Mouse (Mus musculus): ENCODE results near the gene Dync1h1. TPM values are rescaled to one million over a fixed set of nuclear protein-coding genes. Genes with fewer than 3 reads are reported as not detected.

The Dync1h1 gene
- polyA plus RNA-seq, 1 experiment from 2014 or later: 26.3 TPM

DNA sequence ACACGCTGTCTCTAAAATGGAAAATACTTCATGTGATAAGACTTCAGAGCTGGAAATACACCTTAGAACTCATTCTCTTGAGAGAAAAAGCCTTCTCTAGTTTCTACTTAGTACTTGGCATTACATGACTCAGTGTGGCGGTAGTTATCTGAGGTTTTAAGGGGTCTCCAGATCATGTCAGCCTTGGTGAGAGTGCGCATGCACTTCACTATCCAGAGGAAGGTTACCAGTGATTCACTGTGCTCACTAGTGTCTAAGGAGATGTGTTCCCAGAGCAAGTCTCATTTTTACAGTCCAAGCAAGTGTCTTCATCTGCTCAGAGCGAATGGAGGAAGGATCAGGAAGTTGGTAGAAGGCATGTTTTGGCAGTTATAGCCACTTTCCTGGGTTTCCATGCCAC is 28.9 kb upstream of the Dync1h1 start:
- Histone ChIP-seq H3K27me3 (no peaks in the 10 kb centered on the region), H3K9ac (no peak overlapping the region), H3K4me1 (replicated peaks) (no peaks in the 10 kb centered on the region), H3K27ac (no peak overlapping the region), H3K4me3 (no peak overlapping the region), H3K4me2 (no peak overlapping the region), H3K9me3 (replicated peaks) (no peaks in the 10 kb centered on the region), H3K36me3 (peaks cover 71% of the 10 kb centered on the region)
- 91% methylated on average over 4 of the region's 4 CpGs for WGBS
- ATAC-seq (replicated peaks; ENCODE audit: insufficient number of reproducible peaks, insufficient read depth, low FRiP score, low read depth): no peak

DNA sequence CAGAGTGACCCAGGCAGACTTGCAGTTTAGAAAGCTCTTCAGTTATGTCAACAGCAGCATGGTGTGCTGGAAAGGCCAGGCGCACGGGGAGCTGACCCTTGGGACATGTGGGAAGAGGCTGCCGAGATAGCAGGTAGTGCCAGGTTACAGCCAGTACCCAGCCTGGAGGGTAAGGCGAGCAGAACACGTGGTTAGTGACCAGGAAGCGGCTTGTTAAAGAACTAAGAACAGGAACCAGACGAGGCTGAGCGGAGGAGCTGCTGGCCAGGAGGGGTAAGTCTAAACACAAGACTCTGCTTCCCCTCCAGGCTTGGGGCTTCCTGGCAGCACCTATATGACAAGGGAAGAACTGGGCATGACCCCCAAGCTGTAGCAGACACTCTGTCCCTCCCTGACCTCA is 27.6 kb upstream of the Dync1h1 start:
- Histone ChIP-seq H3K36me3 (peaks cover 58% of the 10 kb centered on the region), H3K4me2 (no peak overlapping the region), H3K27ac (no peak overlapping the region), H3K9ac (no peak overlapping the region), H3K9me3 (replicated peaks) (no peaks in the 10 kb centered on the region), H3K4me3 (no peak overlapping the region), H3K4me1 (replicated peaks) (no peaks in the 10 kb centered on the region), H3K27me3 (no peaks in the 10 kb centered on the region)
- ATAC-seq (replicated peaks; ENCODE audit: insufficient number of reproducible peaks, insufficient read depth, low FRiP score, low read depth): no peak
- WGBS: 76% methylated on average over 8 of the region's 8 CpGs

DNA sequence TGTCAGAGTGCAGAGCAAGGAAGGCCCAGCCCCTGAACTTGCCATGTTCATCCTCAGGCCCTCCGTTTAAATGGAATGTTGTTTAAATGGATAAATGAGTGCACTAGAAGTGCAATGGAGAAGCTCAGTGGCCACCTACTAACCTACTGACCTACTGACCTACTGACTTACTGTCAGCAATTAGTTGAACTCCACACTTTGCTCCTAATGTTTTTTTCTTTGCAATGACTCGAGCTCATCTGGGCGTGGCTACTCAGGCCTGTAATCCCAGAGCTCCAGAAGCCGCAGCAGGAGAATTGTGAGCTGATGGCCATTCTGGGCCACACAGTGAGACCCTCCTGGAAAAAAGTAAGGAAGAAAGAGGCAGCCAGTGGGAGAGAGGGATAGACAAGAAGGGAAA is 25.3 kb upstream of the Dync1h1 start:
- Histone ChIP-seq H3K27me3 (no peaks in the 10 kb centered on the region), H3K9ac (no peak overlapping the region), H3K4me2 (no peak overlapping the region), H3K4me3 (no peak overlapping the region), H3K4me1 (replicated peaks) (no peaks in the 10 kb centered on the region), H3K9me3 (replicated peaks) (no peaks in the 10 kb centered on the region), H3K27ac (no peak overlapping the region), H3K36me3 (peaks cover 51% of the 10 kb centered on the region)
- ATAC-seq (replicated peaks; ENCODE audit: insufficient number of reproducible peaks, insufficient read depth, low FRiP score, low read depth): no peak
- WGBS: 74% methylated on average over 4 of the region's 4 CpGs

DNA sequence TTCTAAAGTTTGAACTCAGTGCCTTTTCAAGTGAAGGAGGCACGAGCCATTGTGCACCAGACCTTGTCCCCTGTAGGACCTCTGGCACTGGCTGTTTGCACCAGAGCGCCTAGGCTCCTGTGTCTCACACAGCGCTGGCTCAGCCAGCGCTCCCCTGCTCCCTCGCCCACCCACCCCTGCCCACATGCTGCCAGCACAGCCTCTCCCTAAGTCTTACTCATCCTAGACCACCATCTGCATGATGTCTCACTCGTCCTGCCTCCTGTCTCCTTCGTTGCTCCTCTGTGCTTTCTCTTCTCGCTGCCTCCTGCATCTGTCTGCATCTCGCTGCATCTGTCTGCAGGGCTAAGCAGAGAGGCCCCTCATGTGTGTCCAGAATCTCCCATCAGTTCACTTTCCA is 22.9 kb upstream of the Dync1h1 start:
- Histone ChIP-seq H3K4me3 (no peak overlapping the region), H3K27ac (no peak overlapping the region), H3K4me1 (replicated peaks) (no peaks in the 10 kb centered on the region), H3K9ac (no peak overlapping the region), H3K9me3 (replicated peaks) (no peaks in the 10 kb centered on the region), H3K36me3 (peaks cover 40% of the 10 kb centered on the region), H3K27me3 (no peaks in the 10 kb centered on the region), H3K4me2 (no peak overlapping the region)
- WGBS: 88% methylated on average over 9 of the region's 9 CpGs
- no peak for ATAC-seq (replicated peaks; ENCODE audit: insufficient number of reproducible peaks, insufficient read depth, low FRiP score, low read depth)

DNA sequence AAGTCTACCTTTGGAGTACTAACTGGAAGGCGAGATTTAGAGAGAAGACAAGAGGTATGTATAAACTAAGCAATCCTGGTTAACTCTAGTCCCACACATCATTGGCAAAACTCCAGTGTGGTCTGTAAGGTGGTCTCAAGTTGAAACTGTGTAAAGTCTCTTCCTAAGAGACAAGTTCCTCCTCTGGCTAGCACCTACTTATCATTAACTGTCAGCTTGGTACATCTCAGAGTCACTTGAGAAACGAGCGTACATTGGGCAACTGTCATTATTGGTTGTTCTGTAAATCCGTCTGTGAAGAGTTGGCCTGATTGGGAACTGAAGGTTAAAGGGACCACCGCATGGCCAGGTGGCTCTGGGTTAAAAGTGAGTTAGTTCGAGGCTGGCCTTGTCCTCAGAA is 12.6 kb upstream of the Dync1h1 start:
- no peak for ATAC-seq (replicated peaks; ENCODE audit: insufficient number of reproducible peaks, insufficient read depth, low FRiP score, low read depth)
- H3K27me3 ChIP-seq: no peaks in the 10 kb centered on the region
- WGBS: 72% methylated on average over 6 of the region's 6 CpGs

DNA sequence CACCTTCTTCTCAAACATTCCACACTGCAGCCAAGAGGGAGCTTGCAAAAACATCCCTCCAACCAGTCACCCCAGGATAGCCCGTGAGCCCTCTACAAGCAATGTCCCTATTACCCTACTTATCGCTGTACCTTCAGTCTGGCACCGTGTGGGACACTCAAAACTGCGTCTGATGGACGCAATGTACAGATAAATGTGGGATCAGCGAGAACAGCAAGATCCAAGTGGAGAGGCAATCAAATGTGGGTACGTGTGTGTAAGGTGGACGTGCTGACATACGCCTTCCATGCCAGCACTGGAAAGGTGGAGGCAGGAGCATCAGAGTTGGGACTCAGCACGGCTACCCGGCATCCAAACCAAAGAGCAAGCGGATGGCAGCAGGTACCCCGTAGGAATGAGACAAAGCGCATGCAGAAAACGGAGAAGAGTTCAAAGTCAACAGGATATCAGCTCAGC is 10.4 kb upstream of the Dync1h1 start:
- ATAC-seq (replicated peaks; ENCODE audit: insufficient number of reproducible peaks, insufficient read depth, low FRiP score, low read depth): peak; percentile 4; the same call in 1 of the 2 replicates
- Histone ChIP-seq H3K9me3 (replicated peaks) (no peaks in the 10 kb centered on the region), H3K9ac (peak overlapping the region; percentile 72), H3K27me3 (no peaks in the 10 kb centered on the region), H3K4me1 (replicated peaks) (peaks cover 14% of the 10 kb centered on the region), H3K4me2 (peak overlapping the region; percentile 88), H3K4me3 (peak overlapping the region; percentile 80), H3K36me3 (no peaks in the 10 kb centered on the region), H3K27ac (peak overlapping the region; percentile 95)
- WGBS: under 1% methylated on average over 15 of the region's 15 CpGs

More for the DNA sequence above, 12.6 kb upstream of the Dync1h1 start:
- H3K4me3 ChIP-seq: no peak overlapping the region
- peaks cover 14% of the 10 kb centered on the region for H3K4me1 ChIP-seq (replicated peaks)
- H3K27ac ChIP-seq: no peak overlapping the region
- no peak overlapping the region for H3K4me2 ChIP-seq
- no peaks in the 10 kb centered on the region for H3K9me3 ChIP-seq (replicated peaks)
- H3K36me3 ChIP-seq: no peaks in the 10 kb centered on the region
- H3K9ac ChIP-seq: no peak overlapping the region

DNA sequence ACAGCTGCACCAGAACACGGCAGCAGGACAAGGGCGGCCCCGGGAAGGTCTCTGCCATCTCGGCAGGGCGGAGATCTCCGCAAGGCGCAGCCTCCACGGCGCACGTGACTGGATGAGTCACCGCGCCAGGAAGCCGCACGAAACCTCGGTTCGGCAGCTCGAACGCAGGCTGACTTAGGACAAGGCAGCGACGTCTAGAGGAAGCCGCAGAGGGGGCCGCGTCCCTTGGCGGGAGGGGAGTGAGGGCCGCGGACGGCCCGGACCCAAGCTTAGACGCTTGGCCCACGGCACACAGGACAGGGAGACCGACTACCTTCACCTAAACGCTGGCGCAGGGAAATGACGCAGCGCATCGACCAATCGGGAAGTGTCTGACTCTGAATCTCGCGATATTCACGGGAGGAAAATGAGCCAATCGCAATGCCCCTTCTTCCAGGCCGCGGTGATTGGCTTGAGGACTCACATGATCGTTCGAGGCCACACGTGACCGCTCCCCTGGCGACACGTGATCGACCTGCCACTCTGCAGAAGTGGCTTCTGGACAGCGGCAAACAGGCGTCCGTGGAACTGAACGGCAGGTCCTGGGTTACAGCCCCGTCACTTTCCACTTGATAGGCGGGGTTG is 9.9 kb upstream of the Dync1h1 start:
- no peaks in the 10 kb centered on the region for H3K36me3 ChIP-seq
- peak overlapping the region; percentile 92 for H3K4me2 ChIP-seq
- peak; percentile 95 for ATAC-seq (replicated peaks; ENCODE audit: insufficient number of reproducible peaks, insufficient read depth, low FRiP score, low read depth)
- peaks cover 14% of the 10 kb centered on the region for H3K4me1 ChIP-seq (replicated peaks)
- H3K9me3 ChIP-seq (replicated peaks): no peaks in the 10 kb centered on the region
- peak overlapping the region; percentile 95 for H3K27ac ChIP-seq
- H3K9ac ChIP-seq: peak overlapping the region; percentile 85
- peak overlapping the region; percentile 80 for H3K4me3 ChIP-seq
- under 1% methylated on average over 56 of the region's 56 CpGs for WGBS
- no peaks in the 10 kb centered on the region for H3K27me3 ChIP-seq

DNA sequence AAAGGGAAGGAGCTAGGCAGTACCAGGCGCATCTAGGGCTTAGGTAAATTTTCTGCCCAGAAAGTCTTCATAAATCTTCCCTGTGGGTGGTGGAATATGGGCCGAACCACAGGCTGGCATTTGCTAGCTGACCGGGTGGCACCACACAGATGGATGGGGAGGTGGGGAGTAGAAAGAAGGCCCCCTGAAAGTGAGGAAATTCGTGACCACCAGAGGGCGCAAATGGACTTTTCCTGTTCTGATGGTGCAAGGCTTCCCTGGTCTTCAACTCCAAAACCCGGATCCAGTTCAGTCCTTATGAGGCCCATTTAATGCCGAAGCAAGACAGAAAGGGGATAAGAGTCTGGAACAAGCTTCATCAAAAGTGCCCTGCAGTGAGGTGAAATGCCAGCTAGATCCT is 2.7 kb upstream of the Dync1h1 start:
- H3K4me1 ChIP-seq (replicated peaks): peaks cover 20% of the 10 kb centered on the region
- no peaks in the 10 kb centered on the region for H3K9me3 ChIP-seq (replicated peaks)
- no peak for ATAC-seq (replicated peaks; ENCODE audit: insufficient number of reproducible peaks, insufficient read depth, low FRiP score, low read depth)
- H3K4me2 ChIP-seq: no peak overlapping the region
- no peak overlapping the region for H3K4me3 ChIP-seq
- peaks cover 4% of the 10 kb centered on the region; the same call in 1 of the 2 replicates for H3K27me3 ChIP-seq
- H3K9ac ChIP-seq: no peak overlapping the region
- 10% methylated on average over 7 of the region's 7 CpGs for WGBS
- no peak overlapping the region for H3K27ac ChIP-seq
- H3K36me3 ChIP-seq: no peaks in the 10 kb centered on the region

DNA sequence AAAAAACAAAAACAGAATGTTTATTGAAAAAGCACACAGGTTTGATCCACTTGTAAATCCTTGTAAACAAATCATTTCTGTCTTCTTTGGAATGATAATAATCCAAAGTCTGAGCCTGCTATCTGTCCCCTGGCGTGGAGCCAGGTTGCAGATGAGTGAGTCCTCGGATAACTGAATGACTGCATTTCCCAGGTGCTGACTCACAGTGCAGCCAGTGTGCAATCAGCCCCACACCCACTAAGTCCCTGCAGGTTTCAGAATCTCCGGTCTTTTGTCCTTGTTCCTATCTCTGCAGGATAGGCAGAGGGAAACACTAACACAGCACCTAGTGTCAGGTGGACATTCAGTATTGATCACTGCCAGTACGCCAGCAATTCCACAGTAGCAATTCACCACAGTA is 1.5 kb upstream of the Dync1h1 start:
- Histone ChIP-seq H3K9me3 (replicated peaks) (no peaks in the 10 kb centered on the region), H3K27ac (no peak overlapping the region), H3K4me3 (no peak overlapping the region), H3K27me3 (peaks cover 4% of the 10 kb centered on the region; the same call in 1 of the 2 replicates), H3K4me2 (no peak overlapping the region), H3K4me1 (replicated peaks) (peaks cover 25% of the 10 kb centered on the region), H3K36me3 (no peaks in the 10 kb centered on the region), H3K9ac (peak overlapping the region; percentile 7; the same call in 1 of the 2 replicates)
- 55% methylated on average over 4 of the region's 4 CpGs for WGBS
- no peak for ATAC-seq (replicated peaks; ENCODE audit: insufficient number of reproducible peaks, insufficient read depth, low FRiP score, low read depth)

DNA sequence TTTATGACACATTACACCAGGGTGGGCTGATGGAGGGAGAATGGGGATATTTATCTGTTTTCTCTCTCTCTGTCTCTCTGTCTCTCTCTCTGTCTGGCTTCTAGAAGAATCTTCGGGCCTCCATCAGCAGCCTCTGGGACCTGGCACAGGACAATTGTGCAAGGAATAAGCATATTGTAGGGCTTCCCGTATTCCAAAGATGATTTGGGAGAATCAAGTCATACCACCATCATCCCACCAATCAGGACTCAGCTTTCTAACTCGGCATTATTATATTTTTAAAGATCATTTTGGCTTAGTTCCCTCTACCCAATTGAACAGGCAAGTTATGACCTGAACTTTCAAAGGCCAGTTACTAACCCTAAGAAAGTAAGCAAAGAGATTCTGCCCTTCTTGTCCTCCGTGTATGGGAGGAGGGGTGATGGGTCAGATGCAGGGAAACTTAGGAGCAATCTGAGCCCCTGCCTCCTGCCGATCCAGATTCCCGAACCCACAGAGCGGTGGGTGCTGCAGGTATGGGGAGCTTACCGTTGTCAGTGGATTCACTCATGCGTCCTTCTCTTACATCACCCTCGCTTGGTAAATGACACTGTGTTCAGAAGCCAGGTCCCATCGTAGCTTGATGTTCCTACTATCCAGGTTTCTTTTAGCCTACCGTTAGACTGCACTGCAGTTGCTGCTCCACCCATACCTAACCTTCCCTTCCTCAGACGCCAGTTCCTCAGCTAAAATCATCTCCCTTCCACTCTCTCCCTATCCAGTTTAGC is 844 bp upstream of the Dync1h1 start:
- Histone ChIP-seq H3K4me1 (replicated peaks) (peaks cover 25% of the 10 kb centered on the region), H3K27me3 (peaks cover 4% of the 10 kb centered on the region; the same call in 1 of the 2 replicates), H3K4me2 (peak overlapping the region; percentile 62), H3K27ac (no peak overlapping the region), H3K36me3 (no peaks in the 10 kb centered on the region), H3K9me3 (replicated peaks) (no peaks in the 10 kb centered on the region), H3K4me3 (peak overlapping the region; percentile 75), H3K9ac (peak overlapping the region; percentile 7; the same call in 1 of the 2 replicates)
- ATAC-seq (replicated peaks; ENCODE audit: insufficient number of reproducible peaks, insufficient read depth, low FRiP score, low read depth): no peak
- 51% methylated on average over 13 of the region's 13 CpGs for WGBS

DNA sequence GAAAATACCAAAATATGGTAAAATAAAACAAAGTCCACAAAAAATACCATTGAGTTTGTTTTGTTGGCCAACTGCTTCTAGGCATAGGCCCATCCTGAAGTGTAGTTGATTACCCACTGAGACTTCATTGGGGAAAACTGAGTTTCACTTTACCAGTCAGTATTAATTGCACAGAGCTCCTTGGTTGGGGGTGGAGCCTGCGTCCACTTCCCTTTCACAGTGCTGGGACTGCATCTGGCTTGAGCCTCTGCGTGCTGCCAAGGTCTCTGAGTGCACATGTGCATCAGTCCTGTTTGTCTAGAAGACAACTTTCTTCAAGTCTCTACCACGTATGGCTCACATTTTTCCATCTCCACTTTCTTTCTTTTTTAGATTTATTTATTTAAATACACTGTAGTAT is 4.9 kb downstream of the Dync1h1 start:
- no peak for ATAC-seq (replicated peaks; ENCODE audit: insufficient number of reproducible peaks, insufficient read depth, low FRiP score, low read depth)
- no peaks in the 10 kb centered on the region for H3K36me3 ChIP-seq
- H3K4me2 ChIP-seq: no peak overlapping the region
- H3K4me1 ChIP-seq (replicated peaks): peaks cover 21% of the 10 kb centered on the region
- no peak overlapping the region for H3K27ac ChIP-seq
- H3K9me3 ChIP-seq (replicated peaks): no peaks in the 10 kb centered on the region
- no peak overlapping the region for H3K9ac ChIP-seq
- 80% methylated on average over 3 of the region's 3 CpGs for WGBS
- H3K4me3 ChIP-seq: no peak overlapping the region
- H3K27me3 ChIP-seq: no peaks in the 10 kb centered on the region

All from heart, embryonic 15.5 days (tissue).